Mouse (Mus musculus) limb, embryonic 12.5 days (tissue): ENCODE data around the gene Rassf7. TPM values are rescaled to one million over a fixed set of nuclear protein-coding genes. Genes with fewer than 3 reads are reported as not detected.

Experiments
- ATAC-seq: fragments of 200-750 bp; cut with Nextera tagmentation; 2 replicates; pipeline ENCODE4 v1.8.0; 2017; ENCODE audit warnings: low read depth, moderate TSS enrichment; ENCODE audit not compliant: insufficient number of reproducible peaks, insufficient read depth, low FRiP score, low TSS enrichment
- H3K27ac ChIP-seq: fragments of 300-500 bp; sonication (generic); 2 replicates; pipeline ENCODE4 v1.5.1; 2016; ENCODE audit warnings: mild to moderate bottlenecking, moderate library complexity
- H3K27me3 ChIP-seq: fragments of 300-500 bp; sonication (generic); 2 replicates; pipeline ENCODE4 v1.6.1; 2016; ENCODE audit warnings: mild to moderate bottlenecking, moderate library complexity
- H3K36me3 ChIP-seq: fragments of 300-500 bp; sonication (generic); 2 replicates; pipeline ENCODE4 v1.6.1; 2016; ENCODE audit warnings: mild to moderate bottlenecking, moderate library complexity
- H3K4me1 ChIP-seq: fragments of 300-500 bp; sonication (generic); replicated peaks from 2 replicates; pipeline ENCODE4 v1.6.1; 2016
- H3K4me2 ChIP-seq: fragments of 300-500 bp; sonication (generic); 2 replicates; pipeline ENCODE4 v1.6.1; 2016; ENCODE audit warnings: mild to moderate bottlenecking, moderate library complexity
- H3K4me3 ChIP-seq: fragments of 300-500 bp; sonication (generic); replicated peaks from 2 replicates; pipeline ENCODE4 v1.5.1; 2016; ENCODE audit warnings: mild to moderate bottlenecking
- H3K9ac ChIP-seq: fragments of 300-500 bp; sonication (generic); replicated peaks from 2 replicates; pipeline ENCODE4 v1.6.1; 2016; ENCODE audit warnings: mild to moderate bottlenecking, moderate library complexity
- H3K9me3 ChIP-seq: fragments of 300-500 bp; sonication (generic); 2 replicates; pipeline ENCODE4 v1.6.1; 2016; ENCODE audit warnings: mild to moderate bottlenecking, moderate library complexity
- WGBS: fragments of 180-500 bp; shearing (Covaris S2); methylation state at CpG from one replicate; pipeline ENCODE4 v1.1.7; 2016; 5-methylcytosine and 5-hydroxymethylcytosine counted together
- polyA plus RNA-seq: library from polyadenylated mRNA; unstranded; fragments of >200 nt; fragmentation: Nextera tagmentation; extraction: Ambion mirVana; gene quantifications from 2 replicates; pipeline ENCODE4 v1.2.1, GENCODE M21; 2016

The Rassf7 gene
- polyA plus RNA-seq, 1 experiment from 2014 or later, result 39.1 TPM

GRCm38 (mm10) chr7:141196619-141197282 is 18.9 kb upstream of the Rassf7 start:
- Histone ChIP-seq H3K4me1 (peaks cover 20% of the 10 kb centered on the region), H3K4me3 (no peak overlapping the region), H3K9ac (no peak overlapping the region), H3K4me2 (no peak overlapping the region), H3K36me3 (peaks cover 30% of the 10 kb centered on the region), H3K27me3 (no peaks in the 10 kb centered on the region), H3K9me3 (no peaks in the 10 kb centered on the region), H3K27ac (no peak overlapping the region)
- 91% methylated on average over 8 of the region's 8 CpGs for WGBS
- ATAC-seq, result no peak

- Histone ChIP-seq H3K9me3 (no peaks in the 10 kb centered on the region), H3K27ac (no peak overlapping the region), H3K27me3 (no peaks in the 10 kb centered on the region), H3K36me3 (peaks cover 24% of the 10 kb centered on the region; the same call in 1 of the 2 replicates), H3K9ac (no peak overlapping the region), H3K4me1 (peaks cover 8% of the 10 kb centered on the region), H3K4me3 (no peak overlapping the region), H3K4me2 (no peak overlapping the region)
- 91% methylated on average over 4 of the region's 4 CpGs for WGBS
- ATAC-seq, result no peak
These were observed 17.5 kb upstream of the Rassf7 start for GRCm38 (mm10) chr7:141198121-141198520.

- Histone ChIP-seq H3K4me1 (no peaks in the 10 kb centered on the region), H3K27ac (no peak overlapping the region), H3K4me2 (no peak overlapping the region), H3K36me3 (peaks cover 11% of the 10 kb centered on the region; the same call in 1 of the 2 replicates), H3K4me3 (no peak overlapping the region), H3K9me3 (no peaks in the 10 kb centered on the region), H3K27me3 (no peaks in the 10 kb centered on the region), H3K9ac (no peak overlapping the region)
- 67% methylated on average over 3 of the region's 3 CpGs for WGBS
- no peak for ATAC-seq
These were observed 11.1 kb upstream of the Rassf7 start for GRCm38 (mm10) chr7:141204546-141204945.

- no peak overlapping the region for H3K27ac ChIP-seq
- ATAC-seq, result no peak
These were observed 10.2 kb upstream of the Rassf7 start for GRCm38 (mm10) chr7:141205504-141205903.

GRCm38 (mm10) chr7:141206182-141206937 is 9.3 kb upstream of the Rassf7 start:
- no peak for ATAC-seq
- Histone ChIP-seq H3K9ac (no peak overlapping the region), H3K4me3 (no peak overlapping the region), H3K36me3 (peaks cover 9% of the 10 kb centered on the region; the same call in 1 of the 2 replicates), H3K4me2 (no peak overlapping the region), H3K4me1 (no peaks in the 10 kb centered on the region), H3K27ac (no peak overlapping the region), H3K9me3 (no peaks in the 10 kb centered on the region), H3K27me3 (no peaks in the 10 kb centered on the region)
- 91% methylated on average over 18 of the region's 18 CpGs for WGBS

More at GRCm38 (mm10) chr7:141205504-141205903, 10.2 kb upstream of the Rassf7 start:
- no peak overlapping the region for H3K4me2 ChIP-seq
- no peak overlapping the region for H3K4me3 ChIP-seq
- H3K9ac ChIP-seq, result no peak overlapping the region
- H3K9me3 ChIP-seq, result no peaks in the 10 kb centered on the region
- WGBS, result 86% methylated on average over 5 of the region's 5 CpGs
- peaks cover 6% of the 10 kb centered on the region; the same call in 1 of the 2 replicates for H3K36me3 ChIP-seq
- no peaks in the 10 kb centered on the region for H3K4me1 ChIP-seq
- no peaks in the 10 kb centered on the region for H3K27me3 ChIP-seq

GRCm38 (mm10) chr7:141209526-141209925 is 6.1 kb upstream of the Rassf7 start:
- H3K4me1 ChIP-seq, result peaks cover 4% of the 10 kb centered on the region; the same call in 1 of the 2 replicates
- no peak for ATAC-seq
- no peak overlapping the region for H3K9ac ChIP-seq
- H3K9me3 ChIP-seq, result no peaks in the 10 kb centered on the region
- peaks cover 9% of the 10 kb centered on the region; the same call in 1 of the 2 replicates for H3K36me3 ChIP-seq
- H3K27me3 ChIP-seq, result no peaks in the 10 kb centered on the region
- WGBS, result 86% methylated on average over 3 of the region's 3 CpGs
- H3K27ac ChIP-seq, result no peak overlapping the region
- no peak overlapping the region for H3K4me2 ChIP-seq
- no peak overlapping the region for H3K4me3 ChIP-seq

- no peak overlapping the region for H3K27ac ChIP-seq
These were observed 5.5 kb upstream of the Rassf7 start for GRCm38 (mm10) chr7:141210137-141210536.

GRCm38 (mm10) chr7:141210606-141211131 is 5.0 kb upstream of the Rassf7 start:
- Histone ChIP-seq H3K36me3 (peaks cover 9% of the 10 kb centered on the region; the same call in 1 of the 2 replicates), H3K27me3 (no peaks in the 10 kb centered on the region), H3K4me2 (no peak overlapping the region), H3K27ac (no peak overlapping the region), H3K9me3 (no peaks in the 10 kb centered on the region), H3K9ac (no peak overlapping the region), H3K4me3 (no peak overlapping the region), H3K4me1 (peaks cover 11% of the 10 kb centered on the region; the same call in 1 of the 2 replicates)
- WGBS, result 85% methylated on average over 14 of the region's 14 CpGs
- ATAC-seq, result no peak

More at GRCm38 (mm10) chr7:141210137-141210536, 5.5 kb upstream of the Rassf7 start:
- no peak for ATAC-seq
- Histone ChIP-seq H3K27me3 (no peaks in the 10 kb centered on the region), H3K9ac (no peak overlapping the region), H3K9me3 (no peaks in the 10 kb centered on the region), H3K4me2 (no peak overlapping the region), H3K36me3 (peaks cover 9% of the 10 kb centered on the region; the same call in 1 of the 2 replicates), H3K4me3 (no peak overlapping the region), H3K4me1 (peaks cover 10% of the 10 kb centered on the region; the same call in 1 of the 2 replicates)
- 75% methylated on average over 12 of the region's 12 CpGs for WGBS

GRCm38 (mm10) chr7:141213133-141213532 is 2.5 kb upstream of the Rassf7 start:
- Histone ChIP-seq H3K9ac (no peak overlapping the region), H3K9me3 (no peaks in the 10 kb centered on the region), H3K4me3 (no peak overlapping the region), H3K27ac (no peak overlapping the region), H3K36me3 (peaks cover 13% of the 10 kb centered on the region), H3K27me3 (no peaks in the 10 kb centered on the region), H3K4me2 (no peak overlapping the region), H3K4me1 (peaks cover 27% of the 10 kb centered on the region)
- 78% methylated on average over 3 of the region's 3 CpGs for WGBS
- ATAC-seq, result no peak

- H3K9me3 ChIP-seq, result no peaks in the 10 kb centered on the region
- peak within 1 kb of the TSS; percentile 65 for H3K4me3 ChIP-seq
- H3K27me3 ChIP-seq, result no peaks in the 10 kb centered on the region
- H3K36me3 ChIP-seq, result peaks cover 19% of the 10 kb centered on the region
- H3K27ac ChIP-seq, result peak within 1 kb of the TSS; percentile 91
- H3K4me1 ChIP-seq, result peaks cover 27% of the 10 kb centered on the region
- ATAC-seq, result no peak
- 95% methylated on average over 11 of the region's 11 CpGs for WGBS
- H3K4me2 ChIP-seq, result peak within 1 kb of the TSS; percentile 89
- peak within 1 kb of the TSS; percentile 74 for H3K9ac ChIP-seq
These were observed 1.9 kb upstream of the Rassf7 start, which contains the start of gene Lmntd2 for GRCm38 (mm10) chr7:141213605-141214235. Gene Lmntd2, minus strand, starts transcription at chr7:141214080.

GRCm38 (mm10) chr7:141214310-141214709 is 1.4 kb upstream of the Rassf7 start:
- Histone ChIP-seq H3K9ac (peak overlapping the region; percentile 74; the same call in 1 of the 2 replicates), H3K4me2 (peak overlapping the region; percentile 89; the same call in 1 of the 2 replicates), H3K4me1 (peaks cover 27% of the 10 kb centered on the region), H3K27me3 (no peaks in the 10 kb centered on the region), H3K36me3 (peaks cover 24% of the 10 kb centered on the region), H3K9me3 (no peaks in the 10 kb centered on the region), H3K27ac (peak overlapping the region; percentile 91), H3K4me3 (no peak overlapping the region)
- 69% methylated on average over 3 of the region's 3 CpGs for WGBS
- ATAC-seq, result no peak
